Mouse (Mus musculus): ENCODE results near the gene Pkd1. TPM values are rescaled to one million over a fixed set of nuclear protein-coding genes. Genes with fewer than 3 reads are reported as not detected.

The Pkd1 gene
- total RNA-seq (2014; rRNA removed) (87.9 and 99.2 TPM in 2 replicates), polyA plus RNA-seq (2015; fragmentation: Nextera tagmentation; extraction: Ambion mirVana) (14.9 and 16.0 TPM in 2 replicates)

DNA sequence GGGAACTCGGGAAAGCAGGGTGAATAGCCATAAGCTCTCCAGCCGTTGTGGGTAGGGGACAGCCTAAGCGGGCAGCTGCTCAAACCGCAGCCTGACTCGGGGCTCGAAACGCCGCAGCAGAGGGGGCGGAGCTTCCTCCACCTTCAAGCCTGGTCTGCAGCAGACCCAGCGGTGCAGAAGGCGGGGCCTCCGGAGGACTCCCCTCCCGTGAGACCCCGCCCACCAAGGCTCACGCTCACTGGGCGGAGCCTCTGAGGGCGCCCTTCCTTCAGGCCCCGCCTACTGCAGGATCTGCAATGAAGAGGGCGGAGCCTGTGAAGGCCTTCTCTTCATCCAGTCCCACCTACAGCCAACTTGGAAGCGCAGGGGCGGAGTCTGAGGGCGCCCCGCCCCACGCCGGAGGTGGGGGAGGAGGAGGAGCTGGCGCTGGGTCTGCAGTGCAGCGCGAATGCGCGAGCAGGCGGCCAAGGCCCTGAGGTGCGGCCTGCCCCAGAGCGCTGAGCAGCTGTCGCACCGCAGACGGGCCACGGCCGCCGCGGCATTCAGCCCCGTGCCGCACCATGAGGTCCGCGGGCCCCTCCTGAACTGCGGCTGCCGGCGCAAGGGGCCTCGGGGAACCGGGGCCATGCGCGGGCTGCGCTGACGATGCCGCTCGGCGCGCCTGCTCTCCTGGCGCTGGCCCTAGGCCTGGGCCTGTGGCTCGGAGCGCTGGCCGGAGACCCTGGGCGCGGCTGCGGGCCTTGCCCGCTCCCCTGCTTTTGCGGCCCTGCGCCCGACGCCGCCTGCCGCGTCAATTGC lies at the start of gene Pkd1:
TSS of gene Pkd1 (plus strand) at position 217 of the 798 bp plus-strand sequence.
- H3K4me1 ChIP-seq (ENCODE audit: insufficient read depth, low read length): peaks cover 26% of the 10 kb centered on the region
- peak within 1 kb of the TSS; percentile 96 for H3K9ac ChIP-seq (replicated peaks; ENCODE audit: low read length)
- peak within 1 kb of the TSS; percentile 90 for H3K4me2 ChIP-seq (ENCODE audit: low read depth, low read length)
- no peaks in the 10 kb centered on the region for H3K27me3 ChIP-seq (ENCODE audit: insufficient read depth, low read length)
- no peak for TF ChIP-seq CTCF (IDR thresholded peaks at IDR 0.05; ENCODE audit: low read depth)
- H3K36me3 ChIP-seq (ENCODE audit: insufficient read depth, low read length): no peaks in the 10 kb centered on the region
- H3K4me3 ChIP-seq (ENCODE audit: low read length): peak within 1 kb of the TSS; percentile 85
- DNase-seq (ENCODE audit: low spot score): peak; percentile 99
- H3K9me3 ChIP-seq (ENCODE audit: low read length): no peaks in the 10 kb centered on the region
- WGBS: 0% methylated on average over 69 of the region's 72 CpGs
- peak within 1 kb of the TSS; percentile 99 for H3K27ac ChIP-seq
- ATAC-seq: peak; percentile 96

DNA sequence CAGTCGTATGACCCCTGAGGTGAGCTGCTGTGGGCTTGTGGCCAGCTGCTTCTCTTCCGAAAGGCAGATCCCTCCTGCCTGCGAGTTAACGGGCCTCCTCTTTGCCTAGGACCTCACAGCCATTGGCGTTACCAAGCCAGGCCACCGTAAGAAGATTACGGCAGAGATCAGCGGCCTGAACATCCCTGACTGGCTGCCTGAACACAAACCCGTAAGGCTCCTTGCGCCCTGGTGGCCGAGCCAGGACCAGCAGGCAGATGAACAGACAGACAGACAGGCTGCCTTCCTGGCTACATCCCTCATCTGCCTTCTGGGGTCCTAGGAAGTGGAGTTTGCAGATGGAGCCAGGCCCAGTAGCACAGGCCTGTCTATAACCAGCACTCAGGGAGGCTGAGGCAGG lies 47.4 kb upstream of the Pkd1 start:
- Histone ChIP-seq H3K36me3 (ENCODE audit: insufficient read depth, low read length) (peaks cover 75% of the 10 kb centered on the region), H3K9ac (replicated peaks; ENCODE audit: low read length) (no peak overlapping the region), H3K27ac (no peak overlapping the region), H3K4me1 (ENCODE audit: insufficient read depth, low read length) (0 out of 2 replicates have a peak, but pooled peaks cover 2% of the 10 kb centered on the region), H3K4me2 (ENCODE audit: low read depth, low read length) (no peak overlapping the region), H3K4me3 (ENCODE audit: low read length) (no peak overlapping the region), H3K9me3 (ENCODE audit: low read length) (no peaks in the 10 kb centered on the region), H3K27me3 (ENCODE audit: insufficient read depth, low read length) (no peaks in the 10 kb centered on the region)
- WGBS: 42% methylated on average over 11 of the region's 11 CpGs
- peak; percentile 51 for TF ChIP-seq CTCF (IDR thresholded peaks at IDR 0.05; ENCODE audit: low read depth)
- no peak for DNase-seq (ENCODE audit: low spot score)
- ATAC-seq: no peak

DNA sequence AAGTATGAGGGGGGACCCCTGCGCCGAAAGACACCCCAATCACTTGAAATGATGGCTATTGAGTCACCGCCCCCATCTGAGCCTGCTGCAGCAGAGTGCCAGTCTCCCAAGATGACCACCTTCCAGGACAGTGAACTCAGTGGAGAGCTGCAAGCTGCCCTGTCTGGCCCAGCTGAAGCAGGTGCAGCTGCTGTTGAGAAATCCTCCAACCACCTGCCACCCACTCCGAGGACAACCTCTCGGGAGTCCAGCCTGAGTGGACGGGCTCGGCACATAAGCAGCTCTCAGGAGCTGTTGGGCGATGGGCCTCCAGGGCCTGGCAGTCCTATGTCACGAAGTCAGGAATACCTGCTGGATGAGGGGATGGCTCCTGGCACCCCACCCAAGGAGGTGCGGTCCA lies 45.5 kb upstream of the Pkd1 start:
- Histone ChIP-seq H3K27ac (no peak overlapping the region), H3K9ac (replicated peaks; ENCODE audit: low read length) (no peak overlapping the region), H3K4me2 (ENCODE audit: low read depth, low read length) (no peak overlapping the region), H3K4me1 (ENCODE audit: insufficient read depth, low read length) (0 out of 2 replicates have a peak, but pooled peaks cover 2% of the 10 kb centered on the region), H3K27me3 (ENCODE audit: insufficient read depth, low read length) (no peaks in the 10 kb centered on the region), H3K4me3 (ENCODE audit: low read length) (no peak overlapping the region), H3K9me3 (ENCODE audit: low read length) (no peaks in the 10 kb centered on the region), H3K36me3 (ENCODE audit: insufficient read depth, low read length) (peaks cover 60% of the 10 kb centered on the region)
- ATAC-seq (no peak), DNase-seq (ENCODE audit: low spot score) (no peak)
- TF ChIP-seq CTCF (IDR thresholded peaks at IDR 0.05; ENCODE audit: low read depth): no peak
- WGBS: 90% methylated on average over 10 of the region's 10 CpGs

DNA sequence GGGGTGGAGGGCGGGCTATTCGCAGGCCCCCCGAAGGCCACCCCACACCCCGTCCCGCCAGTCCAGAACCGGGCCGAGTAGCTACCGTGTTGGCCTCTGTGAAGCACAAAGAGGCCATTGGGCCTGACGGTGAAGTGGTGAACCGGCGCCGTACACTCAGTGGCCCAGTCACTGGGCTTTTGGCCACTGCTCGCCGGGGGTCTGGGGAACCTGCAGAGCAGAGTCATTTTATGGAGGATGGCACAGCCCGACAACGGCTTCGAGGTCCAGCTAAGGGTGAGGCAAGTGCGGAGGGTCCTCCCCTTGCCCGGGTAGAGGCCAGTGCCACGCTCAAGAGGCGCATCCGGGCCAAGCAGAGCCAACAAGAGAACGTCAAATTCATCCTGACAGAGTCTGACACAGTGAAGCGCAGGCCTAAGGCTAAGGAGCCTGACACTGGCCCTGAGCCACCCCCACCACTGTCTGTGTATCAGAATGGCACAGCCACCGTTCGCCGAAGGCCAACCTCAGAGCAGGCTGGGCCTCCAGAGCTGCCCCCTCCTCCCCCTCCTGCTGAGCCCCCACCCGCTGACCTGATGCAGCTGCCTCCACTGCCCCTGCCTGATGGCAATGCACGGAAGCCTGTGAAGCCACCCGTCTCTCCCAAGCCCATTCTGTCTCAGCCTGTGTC lies 44.2 kb upstream of the Pkd1 start:
- Histone ChIP-seq H3K27me3 (ENCODE audit: insufficient read depth, low read length) (no peaks in the 10 kb centered on the region), H3K27ac (peak overlapping the region; percentile 67), H3K4me3 (ENCODE audit: low read length) (no peak overlapping the region), H3K36me3 (ENCODE audit: insufficient read depth, low read length) (peaks cover 60% of the 10 kb centered on the region), H3K4me2 (ENCODE audit: low read depth, low read length) (no peak overlapping the region), H3K9ac (replicated peaks; ENCODE audit: low read length) (peak overlapping the region; percentile 21; the same call in 1 of the 2 replicates), H3K9me3 (ENCODE audit: low read length) (no peaks in the 10 kb centered on the region), H3K4me1 (ENCODE audit: insufficient read depth, low read length) (0 out of 2 replicates have a peak, but pooled peaks cover 2% of the 10 kb centered on the region)
- ATAC-seq: no peak
- no peak for TF ChIP-seq CTCF (IDR thresholded peaks at IDR 0.05; ENCODE audit: low read depth)
- no peak for DNase-seq (ENCODE audit: low spot score)
- 78% methylated on average over 30 of the region's 30 CpGs for WGBS

DNA sequence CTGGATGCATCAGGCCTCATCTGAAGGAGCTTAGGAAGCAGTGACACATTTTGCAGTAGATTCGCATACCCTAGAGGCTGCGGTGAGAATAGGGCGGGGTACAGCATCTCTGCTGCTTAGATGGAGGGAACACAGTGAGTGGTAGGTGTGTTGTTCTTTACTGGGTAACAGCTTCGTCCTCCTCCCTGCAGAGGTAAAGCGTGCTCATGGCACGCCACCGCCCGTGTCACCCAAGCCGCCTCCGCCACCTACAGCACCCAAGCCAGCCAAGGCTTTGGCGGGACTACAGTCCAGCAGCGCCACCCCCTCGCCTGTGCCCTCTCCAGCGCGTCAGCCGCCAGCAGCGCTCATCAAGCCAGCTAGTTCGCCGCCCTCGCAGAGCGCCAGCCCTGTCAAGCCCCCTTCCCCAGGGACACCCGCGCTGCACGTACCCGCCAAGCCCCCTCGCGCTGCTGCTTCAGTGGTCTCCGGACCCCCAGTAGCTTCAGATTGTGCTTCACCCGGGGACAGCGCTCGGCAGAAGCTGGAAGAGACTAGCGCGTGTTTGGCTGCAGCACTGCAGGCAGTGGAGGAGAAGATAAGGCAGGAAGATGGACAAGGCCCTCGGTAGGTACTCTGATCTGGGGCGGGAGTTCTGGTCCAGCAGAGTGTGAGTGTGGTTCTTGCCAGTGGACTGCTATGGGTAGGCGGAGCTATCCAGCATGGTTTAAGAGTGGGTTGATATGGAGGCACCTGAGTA lies 43.1 kb upstream of the Pkd1 start:
- peaks cover 60% of the 10 kb centered on the region for H3K36me3 ChIP-seq (ENCODE audit: insufficient read depth, low read length)
- H3K9ac ChIP-seq (replicated peaks; ENCODE audit: low read length): peak overlapping the region; percentile 21; the same call in 1 of the 2 replicates
- no peak for TF ChIP-seq CTCF (IDR thresholded peaks at IDR 0.05; ENCODE audit: low read depth)
- H3K9me3 ChIP-seq (ENCODE audit: low read length): no peaks in the 10 kb centered on the region
- WGBS: 34% methylated on average over 36 of the region's 36 CpGs
- peak overlapping the region; percentile 67 for H3K27ac ChIP-seq
- H3K27me3 ChIP-seq (ENCODE audit: insufficient read depth, low read length): no peaks in the 10 kb centered on the region
- H3K4me1 ChIP-seq (ENCODE audit: insufficient read depth, low read length): 0 out of 2 replicates have a peak, but pooled peaks cover 2% of the 10 kb centered on the region
- H3K4me2 ChIP-seq (ENCODE audit: low read depth, low read length): 0 out of 2 replicates have a peak overlapping the region, but pooled peaks have one; percentile 6
- peak; percentile 59 for DNase-seq (ENCODE audit: low spot score)
- peak; percentile 33 for ATAC-seq
- H3K4me3 ChIP-seq (ENCODE audit: low read length): no peak overlapping the region

DNA sequence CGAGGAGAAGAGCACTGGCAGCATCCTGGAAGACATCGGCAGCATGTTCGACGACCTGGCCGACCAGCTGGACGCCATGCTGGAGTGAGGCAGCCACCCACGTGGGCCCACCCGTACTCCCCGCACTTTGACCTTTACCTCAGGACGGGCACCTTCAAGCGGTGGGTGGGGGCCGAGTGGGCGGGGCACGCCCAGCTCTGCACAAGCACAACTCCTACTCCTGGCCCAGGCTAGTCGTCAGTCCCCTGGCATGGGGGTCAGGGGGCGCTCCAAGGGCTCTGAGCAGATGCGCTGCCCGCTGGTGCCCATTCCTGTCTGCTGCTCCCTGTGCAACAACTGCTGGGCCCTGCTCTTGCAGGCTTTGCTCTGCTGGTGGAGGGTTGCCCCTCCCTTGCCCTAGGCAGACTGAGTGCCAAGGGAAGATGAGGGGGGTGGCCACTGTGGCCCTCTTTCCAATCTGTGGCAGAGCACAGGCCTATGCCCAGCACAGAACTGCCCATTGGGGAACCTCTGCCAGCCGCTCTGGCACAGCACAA lies 42.4 kb upstream of the Pkd1 start:
- Histone ChIP-seq H3K9me3 (ENCODE audit: low read length) (no peaks in the 10 kb centered on the region), H3K27ac (peak overlapping the region; percentile 67; the same call in 1 of the 2 replicates), H3K4me2 (ENCODE audit: low read depth, low read length) (no peak overlapping the region), H3K4me3 (ENCODE audit: low read length) (no peak overlapping the region), H3K4me1 (ENCODE audit: insufficient read depth, low read length) (0 out of 2 replicates have a peak, but pooled peaks cover 2% of the 10 kb centered on the region), H3K9ac (replicated peaks; ENCODE audit: low read length) (no peak overlapping the region), H3K27me3 (ENCODE audit: insufficient read depth, low read length) (no peaks in the 10 kb centered on the region), H3K36me3 (ENCODE audit: insufficient read depth, low read length) (peaks cover 60% of the 10 kb centered on the region)
- DNase-seq (ENCODE audit: low spot score) (no peak), ATAC-seq (peak; percentile 16; the same call in 1 of the 2 replicates)
- 44% methylated on average over 15 of the region's 19 CpGs for WGBS
- TF ChIP-seq CTCF (IDR thresholded peaks at IDR 0.05; ENCODE audit: low read depth): no peak
